Mouse (Mus musculus) cerebellum, adult 11 months (tissue): ENCODE measurements around the gene Sipa1l2.

Experiments used
- DNase-seq: peaks from one replicate; pipeline ENCODE4 v3.0.0; 2022

The Sipa1l2 gene

GRCm38 (mm10) chr8:125569533-125570365 is at the start of gene Sipa1l2:
Gene Sipa1l2 (minus strand): TSS chr8:125569808.
- DNase-seq = peak; percentile 99

- no peak for DNase-seq
Measured at GRCm38 (mm10) chr8:125618543-125619335, 49.1 kb upstream of the Sipa1l2 start.

- no peak for DNase-seq
Measured at GRCm38 (mm10) chr8:125616935-125617334, 47.3 kb upstream of the Sipa1l2 start.

GRCm38 (mm10) chr8:125616039-125616438 is 46.4 kb upstream of the Sipa1l2 start:
- DNase-seq = no peak

GRCm38 (mm10) chr8:125613552-125613951 is 43.9 kb upstream of the Sipa1l2 start:
- DNase-seq = no peak

- DNase-seq = no peak
Measured at GRCm38 (mm10) chr8:125611799-125612560, 42.4 kb upstream of the Sipa1l2 start.

- no peak for DNase-seq
Measured at GRCm38 (mm10) chr8:125611024-125611798, 41.6 kb upstream of the Sipa1l2 start.

- DNase-seq = no peak
Measured at GRCm38 (mm10) chr8:125609737-125610136, 40.1 kb upstream of the Sipa1l2 start.

- no peak for DNase-seq
Measured at GRCm38 (mm10) chr8:125607714-125608223, 38.2 kb upstream of the Sipa1l2 start.

GRCm38 (mm10) chr8:125606937-125607336 is 37.3 kb upstream of the Sipa1l2 start:
- no peak for DNase-seq

- no peak for DNase-seq
Measured at GRCm38 (mm10) chr8:125604817-125605512, 35.4 kb upstream of the Sipa1l2 start.

GRCm38 (mm10) chr8:125604213-125604816 is 34.7 kb upstream of the Sipa1l2 start:
- DNase-seq = no peak

- DNase-seq = no peak
Measured at GRCm38 (mm10) chr8:125603312-125603840, 33.8 kb upstream of the Sipa1l2 start.

GRCm38 (mm10) chr8:125600033-125600686 is 30.6 kb upstream of the Sipa1l2 start:
- DNase-seq = no peak

GRCm38 (mm10) chr8:125595571-125596508 is 26.2 kb upstream of the Sipa1l2 start:
- DNase-seq = peak; percentile 44

GRCm38 (mm10) chr8:125590363-125590762 is 20.8 kb upstream of the Sipa1l2 start:
- DNase-seq = no peak

GRCm38 (mm10) chr8:125586587-125586986 is 17.0 kb upstream of the Sipa1l2 start:
- DNase-seq = no peak

GRCm38 (mm10) chr8:125584276-125584675 is 14.7 kb upstream of the Sipa1l2 start:
- DNase-seq = no peak

- no peak for DNase-seq
Measured at GRCm38 (mm10) chr8:125580426-125580825, 10.8 kb upstream of the Sipa1l2 start.
